Mouse (Mus musculus) testis, postnatal 14 days (tissue): ENCODE measurements at regions not wholly inside any gene's neighbourhood (a gene's known extent, or its start where the extent isn't known, plus 50 kb on each side); places are given as distances from the start of the nearest gene placed in this dataset.

ENCODE experiments used
- DNase-seq: peaks from one replicate; pipeline ENCODE4 v3.0.0; 2021; ENCODE audit warnings: low spot score

- no peak for DNase-seq
These were observed 112.5 kb upstream of the Egln3 start for GRCm38 (mm10) chr12:54316066-54316567.

GRCm38 (mm10) chr12:54314153-54314552 is 110.5 kb upstream of the Egln3 start:
- DNase-seq = no peak

DNA sequence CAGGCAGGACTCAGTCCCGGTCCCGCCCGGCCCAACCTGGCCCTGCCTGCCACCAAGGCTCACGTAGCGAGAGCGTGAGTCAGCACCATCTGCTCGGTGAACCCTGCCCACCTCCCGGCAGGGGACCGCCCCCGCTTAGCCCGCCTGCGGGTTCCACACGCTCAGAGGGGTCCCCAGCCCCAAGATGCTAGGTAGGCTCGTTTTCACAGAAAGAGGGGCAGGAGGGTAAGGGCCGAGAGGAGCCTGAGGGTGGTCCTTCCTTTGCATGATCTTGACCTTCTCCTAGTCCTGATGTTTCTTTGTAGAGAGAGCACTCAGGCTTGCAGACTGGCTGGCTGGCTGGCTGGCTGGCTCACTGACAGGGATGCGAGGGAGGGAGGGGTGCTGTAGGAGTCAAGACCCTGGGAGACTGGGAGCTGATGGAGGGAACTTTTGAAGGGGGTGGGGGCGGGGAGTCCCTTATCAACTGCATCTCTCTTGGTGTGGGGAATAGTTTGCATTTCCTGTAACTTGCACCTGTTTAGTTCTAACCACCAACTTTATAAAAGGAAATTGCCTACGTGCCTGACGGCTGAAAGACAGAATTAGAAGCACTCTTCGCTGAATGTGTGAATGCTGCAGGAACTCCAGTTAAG is 109.7 kb upstream of the Egln3 start:
- DNase-seq = peak; percentile 18

GRCm38 (mm10) chr12:54312522-54313210 is 109.0 kb upstream of the Egln3 start:
- DNase-seq = no peak

- no peak for DNase-seq
These were observed 108.3 kb upstream of the Egln3 start for GRCm38 (mm10) chr12:54311896-54312521.

- DNase-seq = no peak
These were observed 106.2 kb upstream of the Egln3 start for GRCm38 (mm10) chr12:54309874-54310273.

DNA sequence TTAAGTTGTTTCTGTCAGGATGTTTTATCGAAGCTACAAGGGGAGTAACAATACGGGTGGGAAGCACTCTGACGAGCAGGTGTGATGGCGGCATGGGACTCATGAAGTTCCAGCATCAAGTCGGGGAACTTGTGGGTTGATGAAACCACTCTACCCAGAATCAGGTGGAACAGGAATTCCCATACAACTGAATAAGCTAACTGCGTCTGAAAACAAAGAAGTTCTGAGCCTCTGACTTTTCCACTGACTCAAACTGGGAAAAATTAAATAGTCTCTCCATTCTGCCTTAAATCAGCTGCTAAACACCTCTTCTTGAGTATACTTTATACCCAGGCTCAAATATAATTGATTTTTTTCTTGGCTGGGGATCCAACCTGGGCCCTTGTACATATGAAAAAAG is 105.6 kb upstream of the Egln3 start:
- no peak for DNase-seq

GRCm38 (mm10) chr12:54305135-54305630 is 101.5 kb upstream of the Egln3 start:
- DNase-seq = no peak

- no peak for DNase-seq
These were observed 100.1 kb upstream of the Egln3 start for GRCm38 (mm10) chr12:54303746-54304145.

- DNase-seq = no peak
These were observed 95.8 kb upstream of the Egln3 start for GRCm38 (mm10) chr12:54299506-54299905.

GRCm38 (mm10) chr12:54293248-54293647 is 89.6 kb upstream of the Egln3 start:
- DNase-seq = no peak

- DNase-seq = no peak
These were observed 86.7 kb upstream of the Egln3 start for GRCm38 (mm10) chr12:54290311-54290710.

- DNase-seq = no peak
These were observed 85.1 kb upstream of the Egln3 start for GRCm38 (mm10) chr12:54288747-54289146.

GRCm38 (mm10) chr12:54288041-54288502 is 84.4 kb upstream of the Egln3 start:
- DNase-seq = no peak

GRCm38 (mm10) chr12:54286911-54287819 is 83.5 kb upstream of the Egln3 start:
- no peak for DNase-seq

DNA sequence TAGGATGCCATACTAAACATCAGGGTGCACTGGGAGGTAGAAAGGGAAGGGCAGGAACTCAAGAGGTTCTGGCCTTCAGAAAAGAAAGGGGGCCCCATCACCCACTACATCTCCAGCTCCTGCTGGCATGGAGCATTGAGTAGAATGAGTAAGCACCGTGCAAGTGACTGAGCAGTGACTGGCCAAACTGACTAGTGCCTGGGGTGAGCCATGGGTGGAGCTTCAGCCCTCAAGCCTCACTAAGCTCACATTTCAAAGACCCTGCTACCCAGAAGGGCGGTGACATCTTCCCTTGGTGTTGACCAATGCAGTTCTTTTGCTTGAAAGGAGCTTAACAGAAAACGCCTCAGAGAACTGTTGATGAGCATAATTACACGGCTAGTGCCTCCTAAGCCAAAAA is 80.0 kb upstream of the Egln3 start:
- no peak for DNase-seq

DNA sequence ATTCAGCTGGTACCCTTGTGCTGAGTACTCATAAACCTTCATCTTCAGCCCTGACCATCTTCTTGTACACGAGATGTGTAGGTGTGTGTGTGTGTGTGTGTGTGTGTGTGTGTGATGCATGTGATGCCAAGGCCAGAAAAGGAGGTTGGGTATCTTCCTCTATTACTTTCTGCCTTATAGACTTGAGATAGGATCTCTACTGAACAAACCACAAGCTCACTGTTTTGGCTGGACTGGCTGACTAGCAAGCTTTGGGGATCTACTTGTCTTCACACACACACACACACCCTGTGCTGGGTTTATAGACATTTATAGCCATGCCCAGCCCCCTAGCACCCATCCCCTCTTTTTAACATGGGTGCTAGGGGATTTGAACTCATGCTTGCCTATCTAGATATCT is 79.4 kb upstream of the Egln3 start:
- DNase-seq = no peak

GRCm38 (mm10) chr12:54282281-54282921 is 78.7 kb upstream of the Egln3 start:
- no peak for DNase-seq

DNA sequence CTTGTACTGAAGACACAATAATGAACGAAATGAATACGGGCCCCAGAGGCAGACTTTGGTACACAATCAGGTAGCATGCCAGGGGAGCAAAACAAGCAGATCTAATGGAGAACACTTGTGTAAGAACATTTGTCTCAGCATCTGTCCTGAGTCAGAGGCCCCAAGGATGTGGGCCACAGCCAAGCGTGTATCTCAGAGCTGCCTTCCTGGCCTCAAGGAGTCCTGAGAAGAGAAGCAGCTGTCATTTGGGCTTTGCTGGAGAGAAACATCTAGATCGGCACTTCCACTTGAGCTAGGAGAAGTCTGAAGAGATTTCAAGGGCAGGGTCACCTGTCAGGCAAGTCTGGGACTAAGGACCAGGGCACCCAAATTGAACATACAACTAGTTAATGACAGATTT is 76.8 kb upstream of the Egln3 start:
- no peak for DNase-seq

GRCm38 (mm10) chr12:54280001-54280400 is 76.3 kb upstream of the Egln3 start:
- no peak for DNase-seq

DNA sequence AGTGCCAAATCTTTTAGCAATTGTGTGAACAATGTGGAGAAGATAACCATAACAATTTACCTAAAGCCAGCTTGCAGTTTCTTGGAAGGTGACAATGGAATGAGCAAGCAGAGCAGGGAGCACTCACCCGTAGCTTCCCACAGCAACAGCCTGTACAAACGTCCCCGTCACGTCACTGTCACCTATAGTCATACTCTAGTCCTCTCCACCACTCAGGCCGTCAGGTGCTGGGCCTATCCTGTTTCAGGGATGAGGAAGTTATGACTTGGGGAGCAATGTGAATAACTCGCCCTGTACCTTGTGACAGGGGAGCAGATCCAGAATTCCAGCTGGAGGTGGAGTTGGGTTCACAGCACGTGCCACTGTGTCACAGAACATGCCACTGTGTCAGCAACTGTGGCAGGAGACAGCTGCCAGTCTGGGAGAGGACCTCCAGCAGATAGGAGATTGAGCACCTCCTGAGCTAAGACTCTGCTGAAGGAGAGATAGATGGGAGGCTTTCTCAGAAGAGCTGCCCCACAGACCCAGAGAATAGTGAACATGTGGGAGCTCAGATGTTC is 73.4 kb upstream of the Egln3 start:
- DNase-seq = no peak
